Mouse (Mus musculus) liver, embryonic 15.5 days (tissue): ENCODE measurements around the gene Cnot3. TPM values are rescaled to one million over a fixed set of nuclear protein-coding genes. Genes with fewer than 3 reads are reported as not detected.
"Not testable (repeated sequence)": the region's sequence is repeated elsewhere in the genome, so short reads cannot be mapped to it uniquely, and the experiment has no call there.

ENCODE experiments used
- ATAC-seq: fragments of 200-750 bp; cut with Nextera tagmentation; 2 replicates; pipeline ENCODE4 v1.8.0; 2017; ENCODE audit warnings: moderate number of reproducible peaks, mild to moderate bottlenecking, moderate library complexity; ENCODE audit not compliant: insufficient read depth
- H3K27ac ChIP-seq: fragments of 300-500 bp; sonication (generic); replicated peaks from 2 replicates; pipeline ENCODE4 v1.5.1; 2015; ENCODE audit warnings: mild to moderate bottlenecking, inconsistent platforms
- H3K27me3 ChIP-seq: fragments of 300-500 bp; sonication (generic); 2 replicates; pipeline ENCODE4 v1.6.1; 2015; ENCODE audit warnings: mild to moderate bottlenecking, inconsistent platforms
- H3K36me3 ChIP-seq: fragments of 300-500 bp; sonication (generic); replicated peaks from 2 replicates; pipeline ENCODE4 v1.6.1; 2015; ENCODE audit warnings: moderate library complexity, mild to moderate bottlenecking, inconsistent platforms
- H3K4me1 ChIP-seq: fragments of 300-500 bp; sonication (generic); replicated peaks from 2 replicates; pipeline ENCODE4 v1.6.1; 2015; ENCODE audit warnings: inconsistent platforms
- H3K4me2 ChIP-seq: fragments of 300-500 bp; sonication (generic); 2 replicates; pipeline ENCODE4 v1.6.1; 2015; ENCODE audit warnings: moderate library complexity, mild to moderate bottlenecking, inconsistent platforms
- H3K4me3 ChIP-seq: fragments of 300-500 bp; sonication (generic); replicated peaks from 2 replicates; pipeline ENCODE4 v1.5.1; 2015; ENCODE audit warnings: mild to moderate bottlenecking, inconsistent platforms
- H3K9ac ChIP-seq: fragments of 300-500 bp; sonication (generic); 2 replicates; pipeline ENCODE4 v1.6.1; 2015; ENCODE audit warnings: moderate library complexity, mild to moderate bottlenecking, inconsistent platforms
- H3K9me3 ChIP-seq: fragments of 300-500 bp; sonication (generic); replicated peaks from 2 replicates; pipeline ENCODE4 v1.6.1; 2016; ENCODE audit warnings: inconsistent platforms
- WGBS: fragments of 180-500 bp; shearing (Covaris S2); methylation state at CpG from one replicate; pipeline ENCODE4 v1.1.7; 2015; ENCODE audit warnings: mixed read lengths; ENCODE audit not compliant: insufficient replicate concordance; 5-methylcytosine and 5-hydroxymethylcytosine counted together
- polyA plus RNA-seq: library from polyadenylated mRNA; unstranded; fragments of >200 nt; fragmentation: Nextera tagmentation; extraction: Ambion mirVana; gene quantifications from 2 replicates; pipeline ENCODE4 v1.2.1, GENCODE M21; 2015

Cnot3 gene
- polyA plus RNA-seq, 1 experiment from 2014 or later, result 17.7 TPM

DNA sequence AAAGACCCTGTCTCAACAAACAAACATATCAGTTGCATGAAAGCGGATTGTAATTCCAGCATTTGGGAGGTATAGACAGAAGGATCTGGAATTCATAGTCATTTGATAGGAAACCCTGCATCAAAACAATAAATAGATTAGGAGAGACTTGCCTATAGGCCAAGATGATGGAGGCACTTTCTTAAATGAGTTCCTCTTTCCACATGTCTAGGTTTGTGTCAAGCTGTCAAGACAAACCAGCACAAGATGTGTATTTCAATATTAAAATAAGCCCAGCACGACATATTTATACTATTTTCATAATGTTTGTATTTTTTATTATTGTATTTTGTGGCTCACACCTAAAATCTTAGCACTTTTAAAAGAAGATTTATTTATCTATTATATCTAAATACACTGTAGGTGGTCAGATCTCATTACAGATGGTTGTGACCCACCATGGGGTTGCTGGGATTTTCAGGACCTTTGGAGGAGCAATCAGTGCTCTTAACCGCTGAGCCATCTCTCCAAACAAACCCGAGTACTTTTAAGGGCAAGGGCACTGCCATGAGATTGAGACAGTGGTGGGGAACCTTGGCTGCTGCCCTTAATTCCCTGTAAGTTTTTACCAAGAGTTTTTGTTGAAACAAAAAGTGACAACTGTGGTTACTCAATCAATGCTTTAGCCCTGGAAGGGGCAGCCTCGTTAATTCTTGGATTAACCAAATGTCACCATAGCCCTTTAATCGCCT is 58.2 kb downstream of the Cnot3 start:
- Histone ChIP-seq H3K27ac (peak overlapping the region; percentile 93), H3K36me3 (peaks cover 44% of the 10 kb centered on the region), H3K9ac (peak overlapping the region; percentile 43; the same call in 1 of the 2 replicates), H3K27me3 (no peaks in the 10 kb centered on the region), H3K4me1 (peaks cover 31% of the 10 kb centered on the region), H3K9me3 (no peaks in the 10 kb centered on the region), H3K4me3 (peak overlapping the region; percentile 75), H3K4me2 (peak overlapping the region; percentile 83)
- 18% methylated on average over 6 of the region's 6 CpGs for WGBS
- peak; percentile 43 for ATAC-seq

DNA sequence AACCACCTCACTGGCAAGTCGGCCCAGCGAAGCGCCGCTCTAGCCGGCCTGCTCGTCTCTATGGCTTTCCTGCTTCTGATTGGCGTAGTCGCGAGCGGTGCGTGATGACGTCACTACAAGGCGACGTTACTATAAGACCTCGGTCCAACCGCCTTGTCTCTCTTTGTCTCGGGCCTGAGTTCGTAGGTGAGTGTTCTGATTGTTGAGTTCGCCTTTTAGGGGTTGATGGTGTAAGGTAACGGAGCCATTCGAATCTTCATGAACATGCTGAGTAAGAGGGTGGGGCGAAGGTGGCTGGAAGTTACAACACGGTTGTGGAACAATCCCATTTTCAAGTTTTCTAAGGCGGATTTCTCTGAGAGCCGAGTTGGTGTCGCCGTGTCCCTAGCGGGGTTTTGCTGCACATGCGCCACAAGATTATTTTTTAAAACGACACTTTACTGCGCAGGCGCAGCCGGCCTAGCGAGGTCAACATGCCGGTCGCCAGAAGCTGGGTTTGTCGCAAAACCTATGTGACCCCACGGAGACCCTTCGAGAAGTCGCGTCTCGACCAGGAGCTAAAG is 58.9 kb downstream of the Cnot3 start, which contains the start of gene Rps9:
Gene Rps9 (plus strand): TSS at position 115 of the 563 bp plus-strand sequence.
- Histone ChIP-seq H3K27ac (peak within 1 kb of the TSS; percentile 93), H3K9me3 (no peaks in the 10 kb centered on the region), H3K4me1 (peaks cover 31% of the 10 kb centered on the region), H3K9ac (peak within 1 kb of the TSS; percentile 66), H3K36me3 (peaks cover 42% of the 10 kb centered on the region), H3K4me3 (peak within 1 kb of the TSS; percentile 75), H3K4me2 (peak within 1 kb of the TSS; percentile 83), H3K27me3 (no peaks in the 10 kb centered on the region)
- peak; percentile 89 for ATAC-seq
- whole genome bisulfite sequencing, result 1% methylated on average over 42 of the region's 42 CpGs

DNA sequence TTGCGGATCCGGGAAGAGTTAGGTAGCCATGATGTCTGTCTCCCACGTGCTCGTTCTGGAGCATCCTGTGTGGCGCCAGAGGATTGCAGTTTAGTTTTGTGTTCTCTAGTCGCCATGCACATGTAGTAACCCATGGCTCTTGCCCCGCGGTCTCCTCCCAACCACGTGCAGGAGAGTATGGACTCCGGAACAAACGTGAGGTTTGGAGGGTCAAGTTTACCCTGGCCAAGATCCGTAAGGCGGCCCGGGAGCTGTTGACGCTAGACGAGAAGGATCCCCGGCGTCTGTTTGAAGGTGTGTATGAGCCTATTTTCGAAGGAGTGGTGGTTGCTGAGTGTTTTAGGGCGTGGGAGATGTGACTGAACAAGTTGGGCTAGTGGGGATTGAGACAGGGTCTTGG is 59.4 kb downstream of the Cnot3 start:
- peak; percentile 26 for ATAC-seq
- under 1% methylated on average over 20 of the region's 20 CpGs for WGBS

GRCm38 (mm10) chr7:3705461-3705860 is 60.4 kb downstream of the Cnot3 start:
- ATAC-seq, result not testable (repeated sequence)

More for the DNA sequence above, 59.4 kb downstream of the Cnot3 start:
- H3K27ac ChIP-seq, result peak overlapping the region; percentile 93
- no peaks in the 10 kb centered on the region for H3K9me3 ChIP-seq
- H3K4me2 ChIP-seq, result peak overlapping the region; percentile 83
- H3K27me3 ChIP-seq, result no peaks in the 10 kb centered on the region
- H3K9ac ChIP-seq, result peak overlapping the region; percentile 66
- H3K36me3 ChIP-seq, result peaks cover 42% of the 10 kb centered on the region
- H3K4me1 ChIP-seq, result peaks cover 31% of the 10 kb centered on the region
- H3K4me3 ChIP-seq, result peak overlapping the region; percentile 75

GRCm38 (mm10) chr7:3705911-3706310 is 60.8 kb downstream of the Cnot3 start:
- peak overlapping the region; percentile 66 for H3K9ac ChIP-seq
- no peaks in the 10 kb centered on the region for H3K27me3 ChIP-seq
- ATAC-seq, result no peak
- peaks cover 35% of the 10 kb centered on the region for H3K36me3 ChIP-seq
- peak overlapping the region; percentile 93 for H3K27ac ChIP-seq
- H3K9me3 ChIP-seq, result no peaks in the 10 kb centered on the region
- peak overlapping the region; percentile 83 for H3K4me2 ChIP-seq
- 16% methylated on average over 6 of the region's 6 CpGs for WGBS
- H3K4me1 ChIP-seq, result peaks cover 31% of the 10 kb centered on the region
- H3K4me3 ChIP-seq, result peak overlapping the region; percentile 75

More at GRCm38 (mm10) chr7:3705461-3705860, 60.4 kb downstream of the Cnot3 start:
- peaks cover 31% of the 10 kb centered on the region for H3K4me1 ChIP-seq
- H3K9ac ChIP-seq, result peak overlapping the region; percentile 66
- not testable (repeated sequence) for H3K9me3 ChIP-seq, H3K27me3 ChIP-seq
- H3K4me2 ChIP-seq, result peak overlapping the region; percentile 83
- peak overlapping the region; percentile 93 for H3K27ac ChIP-seq
- H3K4me3 ChIP-seq, result peak overlapping the region; percentile 75
- H3K36me3 ChIP-seq, result peaks cover 36% of the 10 kb centered on the region
- WGBS, result 2% methylated on average over 7 of the region's 7 CpGs

- Histone ChIP-seq H3K4me3 (peak overlapping the region; percentile 75), H3K9me3 (no peaks in the 10 kb centered on the region), H3K27ac (peak overlapping the region; percentile 93), H3K36me3 (peaks cover 35% of the 10 kb centered on the region), H3K4me2 (peak overlapping the region; percentile 83), H3K27me3 (no peaks in the 10 kb centered on the region), H3K4me1 (peaks cover 31% of the 10 kb centered on the region), H3K9ac (peak overlapping the region; percentile 66)
- ATAC-seq, result no peak
- WGBS, result 30% methylated on average over 11 of the region's 11 CpGs
Measured at GRCm38 (mm10) chr7:3706343-3706934, 61.4 kb downstream of the Cnot3 start.

GRCm38 (mm10) chr7:3707027-3707426 is 62.0 kb downstream of the Cnot3 start:
- WGBS, result 20% methylated on average over 4 of the region's 4 CpGs
- Histone ChIP-seq H3K9ac (no peak overlapping the region), H3K9me3 (no peaks in the 10 kb centered on the region), H3K4me3 (peak overlapping the region; percentile 75; the same call in 1 of the 2 replicates), H3K4me1 (peaks cover 31% of the 10 kb centered on the region), H3K27ac (peak overlapping the region; percentile 93; the same call in 1 of the 2 replicates), H3K4me2 (0 out of 2 replicates have a peak overlapping the region, but pooled peaks have one; percentile 83), H3K36me3 (peaks cover 35% of the 10 kb centered on the region), H3K27me3 (no peaks in the 10 kb centered on the region)
- no peak for ATAC-seq

DNA sequence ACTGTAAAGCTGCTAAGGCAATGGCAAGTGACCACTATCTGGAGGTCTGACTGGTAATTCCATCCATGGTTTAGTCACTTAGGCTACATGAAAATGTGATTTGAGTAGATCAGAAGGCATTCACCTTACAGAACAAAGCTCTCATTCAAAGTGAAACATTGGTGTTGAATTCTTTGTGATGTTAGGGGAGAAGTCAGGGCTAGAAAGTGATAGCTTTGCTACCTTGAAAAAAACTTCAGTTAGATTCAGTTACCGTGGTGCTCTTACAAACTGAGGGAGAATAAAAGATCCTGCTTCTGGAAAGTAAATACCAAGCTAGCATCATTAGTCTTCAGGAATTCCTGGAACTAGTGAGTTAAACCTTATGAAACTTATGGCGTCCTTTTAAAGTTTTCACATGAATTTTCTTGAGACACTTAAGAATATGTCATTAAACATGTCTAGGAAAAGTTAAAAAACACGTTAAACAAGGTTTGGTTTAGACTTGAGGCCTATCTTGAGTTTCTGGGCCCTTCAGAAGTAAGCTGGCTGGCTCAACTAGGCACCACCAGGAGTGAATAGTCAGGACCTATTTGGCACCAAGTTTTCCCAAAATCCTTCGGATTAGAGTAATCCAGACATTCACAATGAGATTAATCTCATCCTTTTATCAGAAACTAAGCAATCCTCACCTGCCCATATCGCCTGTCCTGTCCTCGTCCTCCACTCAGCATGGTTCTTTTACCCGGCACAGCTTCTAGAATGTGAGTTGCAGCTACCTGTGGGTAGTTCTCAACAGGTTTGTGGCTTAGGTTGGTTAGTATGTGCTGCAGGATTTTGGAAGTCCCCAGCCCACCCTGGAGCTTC is 62.7 kb downstream of the Cnot3 start:
- no peak overlapping the region for H3K4me2 ChIP-seq
- 26% methylated on average over 7 of the region's 7 CpGs for whole genome bisulfite sequencing
- H3K27me3 ChIP-seq, result no peaks in the 10 kb centered on the region
- peaks cover 35% of the 10 kb centered on the region for H3K36me3 ChIP-seq
- no peak overlapping the region for H3K9ac ChIP-seq
- no peak overlapping the region for H3K4me3 ChIP-seq
- no peaks in the 10 kb centered on the region for H3K9me3 ChIP-seq
- no peak for ATAC-seq
- H3K4me1 ChIP-seq, result peaks cover 28% of the 10 kb centered on the region
- H3K27ac ChIP-seq, result peak overlapping the region; percentile 43; the same call in 1 of the 2 replicates

DNA sequence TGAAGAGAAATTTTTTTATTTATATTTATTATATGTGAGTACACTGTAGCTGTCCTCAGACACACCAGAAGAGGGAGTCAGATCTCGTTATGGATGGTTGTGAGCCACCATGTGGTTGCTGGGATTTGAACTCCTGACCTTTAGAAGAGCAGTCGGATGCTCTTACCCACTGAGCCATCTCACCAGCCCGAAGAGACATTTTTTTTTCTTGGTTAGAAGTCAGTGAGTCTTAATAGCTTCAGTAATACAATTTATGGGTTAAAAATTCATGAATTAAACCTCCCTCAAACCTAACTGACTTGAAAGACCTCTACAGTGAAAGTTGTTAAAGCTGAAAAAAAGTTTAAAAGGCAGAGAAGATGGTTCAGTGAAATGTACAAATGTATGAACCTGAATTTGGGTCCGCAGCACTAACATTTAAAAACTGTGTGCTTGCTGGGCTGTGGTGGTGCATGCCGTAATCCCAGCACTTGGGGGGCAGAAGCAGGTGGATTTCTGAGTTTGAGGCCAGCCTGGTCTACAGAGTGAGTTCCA is 63.4 kb downstream of the Cnot3 start:
- H3K27me3 ChIP-seq, H3K4me2 ChIP-seq, H3K4me3 ChIP-seq, ATAC-seq, H3K9ac ChIP-seq, H3K9me3 ChIP-seq: not testable (repeated sequence)
- Histone ChIP-seq H3K36me3 (peaks cover 35% of the 10 kb centered on the region), H3K27ac (0 out of 2 replicates have a peak overlapping the region, but pooled peaks have one; percentile 43), H3K4me1 (peaks cover 22% of the 10 kb centered on the region)
- 23% methylated on average over 5 of the region's 5 CpGs for WGBS

- H3K27ac ChIP-seq, result no peak overlapping the region
- no peaks in the 10 kb centered on the region for H3K27me3 ChIP-seq
- ATAC-seq, result no peak
Measured at GRCm38 (mm10) chr7:3709000-3709399, 63.9 kb downstream of the Cnot3 start.

More at GRCm38 (mm10) chr7:3709000-3709399, 63.9 kb downstream of the Cnot3 start:
- Histone ChIP-seq H3K36me3 (peaks cover 35% of the 10 kb centered on the region), H3K4me1 (peaks cover 21% of the 10 kb centered on the region), H3K9ac (no peak overlapping the region), H3K9me3 (no peaks in the 10 kb centered on the region), H3K4me3 (no peak overlapping the region), H3K4me2 (no peak overlapping the region)
- 39% methylated on average over 1 of the region's 1 CpGs for WGBS
